Mouse (Mus musculus) lung, embryonic 14.5 days (tissue): ENCODE results near the gene Ankrd24. TPM values are rescaled to one million over a fixed set of nuclear protein-coding genes. Genes with fewer than 3 reads are reported as not detected.

Source experiments
- ATAC-seq: fragments of 200-750 bp; cut with Nextera tagmentation; 2 replicates; pipeline ENCODE4 v1.8.0; 2017; ENCODE audit warnings: mild to moderate bottlenecking, moderate TSS enrichment, moderate library complexity; ENCODE audit not compliant: insufficient read depth
- DNase-seq: peaks from one replicate; pipeline ENCODE4 v3.0.0-alpha.2; 2015
- H3K27ac ChIP-seq: fragments of 300-500 bp; sonication (generic); 2 replicates; pipeline ENCODE4 v1.5.1; 2014; ENCODE audit warnings: low read depth, mild to moderate bottlenecking, moderate library complexity
- H3K27me3 ChIP-seq: fragments of 300-500 bp; sonication (generic); 2 replicates; pipeline ENCODE4 v1.6.1; 2014; ENCODE audit warnings: low read length, control low read depth; ENCODE audit not compliant: insufficient read depth
- H3K36me3 ChIP-seq: fragments of 300-500 bp; sonication (generic); 2 replicates; pipeline ENCODE4 v1.6.1; 2014; ENCODE audit warnings: control low read depth; ENCODE audit not compliant: insufficient read depth
- H3K4me1 ChIP-seq: fragments of 300-500 bp; sonication (generic); 2 replicates; pipeline ENCODE4 v1.6.1; 2014; ENCODE audit warnings: antibody characterized with exemption, control low read depth; ENCODE audit not compliant: insufficient read depth
- H3K4me2 ChIP-seq: fragments of 300-500 bp; sonication (generic); 2 replicates; pipeline ENCODE4 v1.6.1; 2014; ENCODE audit warnings: mild to moderate bottlenecking
- H3K4me3 ChIP-seq: fragments of 300-500 bp; sonication (generic); 2 replicates; pipeline ENCODE4 v1.5.1; 2014; ENCODE audit warnings: low read depth, low read length
- H3K9ac ChIP-seq: fragments of 300-500 bp; sonication (generic); 2 replicates; pipeline ENCODE4 v1.6.1; 2014
- H3K9me3 ChIP-seq: fragments of 300-500 bp; sonication (generic); 2 replicates; pipeline ENCODE4 v1.6.1; 2016; ENCODE audit warnings: low read depth, low read length, control low read depth
- CTCF ChIP-seq: IDR thresholded peaks from 2 replicates; pipeline ENCODE4 v1.5.1; 2016; ENCODE audit warnings: antibody characterized with exemption, low read depth
- WGBS: fragments of 180-500 bp; shearing (Covaris S2); extraction: QIAGEN DNeasy Blood & Tissue Kit; methylation state at CpG from one replicate; pipeline ENCODE4 v1.1.7; 2014; 5-methylcytosine and 5-hydroxymethylcytosine counted together
- polyA plus RNA-seq: library from polyadenylated mRNA; unstranded; fragments of >200 nt; fragmentation: Nextera tagmentation; extraction: Ambion mirVana; gene quantifications from 2 replicates; pipeline ENCODE4 v1.2.1, GENCODE M21; 2014

Gene Ankrd24
- polyA plus RNA-seq, 1 experiment from 2014 or later = 6.1 TPM

DNA sequence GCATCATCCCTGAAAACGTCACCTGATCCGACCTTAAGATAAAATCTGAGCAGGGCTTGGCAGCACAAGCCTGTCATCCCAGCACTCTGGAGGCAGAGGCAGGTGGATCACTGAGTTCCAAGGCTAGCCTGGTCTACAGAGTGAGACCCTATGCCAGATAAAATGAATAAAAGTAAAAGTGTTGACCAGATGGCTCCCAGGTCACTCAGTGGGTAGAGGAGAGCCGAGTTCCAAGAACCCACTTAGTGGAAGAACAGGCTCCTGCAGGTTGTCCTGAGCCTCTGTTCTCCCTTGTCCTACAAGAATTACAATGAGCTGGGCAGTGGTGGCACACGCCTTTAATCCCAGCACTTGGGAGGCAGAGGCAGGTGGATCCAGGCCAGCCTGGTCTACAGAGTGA, 35.1 kb upstream of the Ankrd24 start:
- Histone ChIP-seq H3K27me3 (peaks cover 17% of the 10 kb centered on the region), H3K36me3 (0 out of 2 replicates have a peak, but pooled peaks cover 9% of the 10 kb centered on the region), H3K9me3 (no peaks in the 10 kb centered on the region), H3K4me1 (peaks cover 16% of the 10 kb centered on the region), H3K4me2 (no peak overlapping the region), H3K27ac (no peak overlapping the region), H3K9ac (no peak overlapping the region), H3K4me3 (no peak overlapping the region)
- DNase-seq = no peak
- TF ChIP-seq CTCF = no peak
- ATAC-seq = no peak
- 48% methylated on average over 4 of the region's 4 CpGs for WGBS

DNA sequence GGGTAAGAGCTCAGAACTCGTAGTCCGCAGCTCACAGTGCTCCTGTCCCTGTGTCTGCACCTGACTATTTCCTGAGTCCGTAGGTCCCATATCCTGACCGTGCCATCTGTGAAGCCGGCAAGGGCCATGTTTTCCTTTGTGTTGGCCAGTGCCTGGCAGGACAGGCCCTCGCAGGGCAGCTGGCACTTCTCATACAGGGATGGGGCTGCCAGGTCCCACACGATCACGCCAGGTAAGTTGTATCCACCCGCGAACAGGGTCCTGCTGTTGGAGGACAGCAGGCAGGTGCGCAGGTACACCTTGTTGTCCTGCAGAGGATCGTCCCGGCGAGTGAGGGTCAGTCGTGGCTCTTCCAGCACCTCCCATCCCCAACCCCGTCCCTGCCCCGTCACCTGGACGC, 34.4 kb upstream of the Ankrd24 start:
- DNase-seq = no peak
- H3K9ac ChIP-seq = no peak overlapping the region
- no peak overlapping the region for H3K27ac ChIP-seq

DNA sequence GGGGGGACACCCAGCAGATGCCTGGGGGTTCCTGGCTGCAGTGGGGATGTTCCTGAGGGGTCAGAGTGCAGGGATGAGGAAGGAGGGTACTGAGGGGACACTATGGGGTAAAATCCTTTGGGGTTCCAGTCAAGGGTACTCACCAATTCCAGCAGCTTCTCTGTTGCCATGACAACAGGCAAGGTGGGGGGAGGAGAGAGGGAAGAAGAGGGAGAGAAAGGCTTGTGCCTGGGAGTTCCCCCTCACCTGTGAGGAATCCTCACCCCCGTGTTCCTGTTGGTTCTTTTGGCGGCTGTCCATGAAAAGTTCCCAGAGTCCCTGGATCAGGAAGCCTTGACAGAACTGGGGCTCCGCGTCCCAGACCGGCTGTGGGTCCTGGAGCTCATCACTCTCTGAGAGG, 32.7 kb upstream of the Ankrd24 start:
- DNase-seq = no peak
- Histone ChIP-seq H3K9me3 (no peaks in the 10 kb centered on the region), H3K36me3 (no peaks in the 10 kb centered on the region)

More for the DNA sequence above, 34.4 kb upstream of the Ankrd24 start:
- no peaks in the 10 kb centered on the region for H3K9me3 ChIP-seq
- peaks cover 17% of the 10 kb centered on the region for H3K27me3 ChIP-seq
- no peak overlapping the region for H3K4me3 ChIP-seq
- ATAC-seq = no peak
- no peak overlapping the region for H3K4me2 ChIP-seq
- 55% methylated on average over 18 of the region's 18 CpGs for WGBS
- TF ChIP-seq CTCF = no peak
- 0 out of 2 replicates have a peak, but pooled peaks cover 5% of the 10 kb centered on the region for H3K36me3 ChIP-seq
- peaks cover 16% of the 10 kb centered on the region for H3K4me1 ChIP-seq

DNA sequence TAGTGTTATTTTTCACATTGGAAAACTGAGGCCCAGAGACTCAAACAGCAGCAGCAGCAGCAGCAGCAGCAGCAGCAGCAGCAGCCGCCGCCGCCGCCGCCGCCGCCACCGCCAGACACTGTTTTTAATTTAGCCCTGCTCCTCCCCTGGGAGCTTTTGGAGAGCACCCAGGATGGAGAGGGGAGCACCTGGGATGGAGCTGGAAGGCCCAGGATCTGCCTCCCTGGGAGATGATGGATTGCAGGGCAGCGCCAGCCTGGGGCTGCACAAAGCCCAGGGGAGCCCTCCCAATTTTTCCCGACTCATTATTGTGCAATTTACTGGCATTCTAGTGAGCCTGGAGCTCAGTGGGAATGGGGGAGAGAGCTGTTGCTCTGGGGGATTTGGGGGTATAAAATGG, 31.7 kb upstream of the Ankrd24 start:
- no peak for TF ChIP-seq CTCF
- WGBS = 3% methylated on average over 10 of the region's 10 CpGs
- DNase-seq (peak; percentile 57), ATAC-seq (no peak)
- Histone ChIP-seq H3K27me3 (peaks cover 17% of the 10 kb centered on the region), H3K4me2 (peak overlapping the region; percentile 60), H3K36me3 (no peaks in the 10 kb centered on the region), H3K9ac (peak overlapping the region; percentile 27), H3K9me3 (no peaks in the 10 kb centered on the region), H3K27ac (peak overlapping the region; percentile 83), H3K4me3 (peak overlapping the region; percentile 25), H3K4me1 (peaks cover 21% of the 10 kb centered on the region)

More for the DNA sequence above, 32.7 kb upstream of the Ankrd24 start:
- Histone ChIP-seq H3K27me3 (peaks cover 17% of the 10 kb centered on the region), H3K27ac (no peak overlapping the region), H3K9ac (no peak overlapping the region), H3K4me3 (no peak overlapping the region), H3K4me2 (no peak overlapping the region), H3K4me1 (peaks cover 16% of the 10 kb centered on the region)
- WGBS = 29% methylated on average over 5 of the region's 5 CpGs
- TF ChIP-seq CTCF = no peak
- ATAC-seq = no peak

DNA sequence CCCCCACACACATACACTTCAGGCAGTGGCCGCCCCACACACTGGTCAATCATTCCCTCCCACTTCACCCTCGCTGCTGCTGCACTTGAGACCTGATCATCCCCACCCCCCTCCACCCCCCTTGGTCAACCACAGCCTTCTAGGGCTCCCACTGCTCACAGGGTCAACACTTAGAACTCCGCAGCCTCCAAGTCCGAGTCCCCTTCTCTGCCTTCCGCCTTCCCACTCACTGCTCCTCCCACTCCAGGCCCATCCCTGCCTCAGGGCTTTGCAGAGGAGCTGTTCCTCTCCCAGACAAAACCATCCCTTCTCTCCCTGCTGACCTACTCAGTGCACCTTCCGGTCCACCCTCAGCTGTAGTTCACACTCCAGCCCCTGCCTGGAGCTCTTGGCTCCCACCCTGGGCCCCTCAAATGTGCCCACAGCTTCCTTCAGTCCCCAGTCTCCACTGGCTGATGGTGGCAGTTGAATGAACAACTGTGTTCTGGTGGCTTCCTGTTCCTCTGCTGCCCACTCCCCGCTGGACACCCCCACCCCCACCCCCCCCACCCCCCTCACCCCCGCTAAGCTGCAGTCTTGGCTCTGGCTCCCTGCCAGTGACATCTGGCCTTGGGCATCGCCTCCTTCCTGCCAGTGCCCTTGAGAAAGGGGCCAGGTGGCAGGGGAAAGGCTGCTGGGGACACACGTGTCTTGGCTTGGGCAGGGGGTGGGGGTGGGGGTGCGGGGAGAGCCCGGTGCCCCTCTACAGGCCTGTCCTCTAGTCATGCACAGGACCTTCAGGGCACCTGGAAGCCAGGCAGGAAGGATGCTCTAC, 31.0 kb upstream of the Ankrd24 start:
- Histone ChIP-seq H3K4me1 (peaks cover 21% of the 10 kb centered on the region), H3K4me3 (peak overlapping the region; percentile 25), H3K4me2 (peak overlapping the region; percentile 60), H3K9ac (peak overlapping the region; percentile 34), H3K36me3 (no peaks in the 10 kb centered on the region), H3K9me3 (no peaks in the 10 kb centered on the region), H3K27me3 (peaks cover 17% of the 10 kb centered on the region; the same call in 1 of the 2 replicates), H3K27ac (peak overlapping the region; percentile 83)
- DNase-seq = peak; percentile 62
- peak; percentile 51 for ATAC-seq
- 3% methylated on average over 12 of the region's 12 CpGs for WGBS
- no peak for TF ChIP-seq CTCF

DNA sequence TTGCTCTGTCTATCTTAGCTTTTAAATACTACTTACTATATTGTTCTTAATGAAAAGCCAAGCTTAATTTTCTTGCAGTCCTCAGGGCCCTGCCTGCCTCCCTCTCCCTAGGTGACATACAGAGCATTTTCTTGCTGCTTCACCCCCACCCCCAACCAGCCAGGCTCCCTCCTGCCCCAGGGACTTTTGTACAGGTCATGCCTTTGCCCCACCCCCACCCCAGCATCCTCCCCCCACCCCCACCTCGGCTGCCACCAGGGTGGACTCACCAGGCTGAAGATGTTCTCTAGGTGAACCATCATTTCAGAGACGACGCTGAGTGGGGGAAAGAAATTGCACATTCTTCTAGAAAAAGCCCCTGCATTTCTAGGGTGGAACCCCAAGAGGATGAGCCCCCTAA, 30.0 kb upstream of the Ankrd24 start:
- Histone ChIP-seq H3K4me3 (no peak overlapping the region), H3K4me1 (peaks cover 21% of the 10 kb centered on the region), H3K27ac (no peak overlapping the region), H3K4me2 (no peak overlapping the region), H3K27me3 (peaks cover 14% of the 10 kb centered on the region; the same call in 1 of the 2 replicates), H3K9ac (no peak overlapping the region), H3K36me3 (no peaks in the 10 kb centered on the region), H3K9me3 (no peaks in the 10 kb centered on the region)
- DNase-seq = no peak
- TF ChIP-seq CTCF = no peak
- 43% methylated on average over 3 of the region's 3 CpGs for WGBS
- no peak for ATAC-seq

DNA sequence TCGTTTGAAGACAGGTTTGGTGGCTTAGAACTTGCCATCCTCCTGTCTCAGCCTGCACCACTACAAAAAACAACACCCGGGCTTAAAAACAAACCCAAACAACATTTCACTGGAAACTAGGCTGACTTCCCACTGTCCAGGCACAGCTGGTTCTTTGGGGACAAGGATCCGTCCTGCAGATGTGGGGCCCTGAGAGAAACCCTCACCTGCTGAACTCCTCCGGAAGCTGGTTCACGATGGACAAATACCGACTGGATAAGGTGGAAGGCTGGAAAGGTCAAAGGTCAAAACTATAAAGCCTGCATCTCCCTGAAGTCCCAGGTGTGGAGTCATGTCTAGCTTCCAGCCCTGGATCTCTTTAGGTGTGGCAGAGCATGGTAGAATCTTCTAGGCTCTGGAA, 29.5 kb upstream of the Ankrd24 start:
- Histone ChIP-seq H3K4me1 (peaks cover 21% of the 10 kb centered on the region), H3K27ac (no peak overlapping the region), H3K27me3 (peaks cover 13% of the 10 kb centered on the region; the same call in 1 of the 2 replicates), H3K9me3 (no peaks in the 10 kb centered on the region), H3K4me2 (no peak overlapping the region), H3K4me3 (no peak overlapping the region), H3K36me3 (no peaks in the 10 kb centered on the region), H3K9ac (no peak overlapping the region)
- no peak for ATAC-seq
- 37% methylated on average over 6 of the region's 6 CpGs for WGBS
- no peak for TF ChIP-seq CTCF
- no peak for DNase-seq
